Mouse (Mus musculus) adrenal gland, adult 18-20 months (tissue): Measurements from ENCODE around the gene Ccdc36. TPM values are rescaled to one million over a fixed set of nuclear protein-coding genes. Genes with fewer than 3 reads are reported as not detected.
A peak's percentile ranks its signal among the peaks of the same experiment; 100 is the strongest.

ENCODE experiments used
- DNase-seq, 2 experiments: peaks; one replicate each; pipeline ENCODE4 v3.0.0; 2021 to 2022; ENCODE audit warnings: low spot score in 2 of 2
- long read RNA-seq, 2 experiments: library from polyadenylated mRNA; stranded (forward); transcript quantifications; one replicate each; pipeline ENCODE4 v2.0.0; 2021
- total RNA-seq, 2 experiments: library from RNA; stranded (reverse); gene quantifications; 1 replicate in 1 of 2; 2 replicates in 1 of 2; pipeline ENCODE4 v1.2.3; 2021

The Ccdc36 gene
- not detected for total RNA-seq
- long read RNA-seq, experiment 1: 0 reads
- long read RNA-seq, experiment 2: 0 reads

GRCm38 (mm10) chr9:108428384-108428783, at the start of gene Ccdc36:
Gene Ccdc36, minus strand, starts transcription at chr9:108428484.
- DNase-seq: no peak

GRCm38 (mm10) chr9:108474528-108474927, 46.2 kb upstream of the Ccdc36 start:
- DNase-seq: no peak

GRCm38 (mm10) chr9:108469845-108470244, 41.6 kb upstream of the Ccdc36 start:
- DNase-seq: no peak

- no peak for DNase-seq
These were observed 41.1 kb upstream of the Ccdc36 start for GRCm38 (mm10) chr9:108469430-108469829.

GRCm38 (mm10) chr9:108466219-108466618, 37.9 kb upstream of the Ccdc36 start:
- no peak for DNase-seq

GRCm38 (mm10) chr9:108463713-108464112, 35.4 kb upstream of the Ccdc36 start:
- DNase-seq: no peak

GRCm38 (mm10) chr9:108462192-108462591, 33.9 kb upstream of the Ccdc36 start:
- no peak for DNase-seq

GRCm38 (mm10) chr9:108461675-108462074, 33.4 kb upstream of the Ccdc36 start:
- no peak for DNase-seq

GRCm38 (mm10) chr9:108461181-108461631, 32.9 kb upstream of the Ccdc36 start, which contains the start of gene Klhdc8b:
Gene Klhdc8b, minus strand, starts transcription at chr9:108461581.
- DNase-seq: no peak

- DNase-seq: peak; percentile 85 to 86
These were observed 32.3 kb upstream of the Ccdc36 start, which contains the start of gene Ccdc71 for GRCm38 (mm10) chr9:108460319-108461178. Gene Ccdc71, plus strand, starts transcription at chr9:108460527.

- DNase-seq: no peak
These were observed 31.6 kb upstream of the Ccdc36 start for GRCm38 (mm10) chr9:108459939-108460318.

GRCm38 (mm10) chr9:108456953-108457352, 28.7 kb upstream of the Ccdc36 start:
- DNase-seq: no peak

- DNase-seq: no peak
These were observed 27.7 kb upstream of the Ccdc36 start for GRCm38 (mm10) chr9:108455747-108456571.

- no peak for DNase-seq
These were observed 26.1 kb upstream of the Ccdc36 start for GRCm38 (mm10) chr9:108454429-108454828.

GRCm38 (mm10) chr9:108453458-108453857, 25.2 kb upstream of the Ccdc36 start:
- no peak for DNase-seq

- no peak for DNase-seq
These were observed 24.6 kb upstream of the Ccdc36 start for GRCm38 (mm10) chr9:108452911-108453310.

GRCm38 (mm10) chr9:108452291-108452906, 24.1 kb upstream of the Ccdc36 start:
- DNase-seq: peak; percentile 88 to 89

- no peak for DNase-seq
These were observed 23.4 kb upstream of the Ccdc36 start for GRCm38 (mm10) chr9:108451519-108452160.

- no peak for DNase-seq
These were observed 22.8 kb upstream of the Ccdc36 start for GRCm38 (mm10) chr9:108451170-108451493.

GRCm38 (mm10) chr9:108450292-108451169, 22.2 kb upstream of the Ccdc36 start:
- DNase-seq: no peak
